Mouse (Mus musculus) heart, adult 2 months (tissue): ENCODE measurements at regions not wholly inside any gene's neighbourhood (a gene's known extent, or its start where the extent isn't known, plus 50 kb on each side); places are given as distances from the start of the nearest gene placed in this dataset.
"Not testable (repeated sequence)": the region's sequence is repeated elsewhere in the genome, so short reads cannot be mapped to it uniquely, and the experiment has no call there.

Experiments used
- DNase-seq, 2 experiments: peaks; one replicate each; pipeline ENCODE4 v3.0.0; 2021
- H3K27ac ChIP-seq: fragments of 200-600 bp; 2 replicates; pipeline ENCODE4 v1.8.1; 2022
- H3K27me3 ChIP-seq: fragments of 200-500 bp; 2 replicates; pipeline ENCODE4 v1.6.1; 2012; ENCODE audit warnings: mild to moderate bottlenecking, low read length, inconsistent platforms, mixed read lengths; ENCODE audit not compliant: control insufficient read depth, insufficient read depth
- H3K36me3 ChIP-seq: fragments of 200-500 bp; 2 replicates; pipeline ENCODE4 v1.6.1; 2012; ENCODE audit warnings: low read length, inconsistent platforms; ENCODE audit not compliant: control insufficient read depth, insufficient read depth
- H3K4me1 ChIP-seq: fragments of 200-500 bp; 2 replicates; pipeline ENCODE4 v1.6.1; 2011; ENCODE audit warnings: low read length; ENCODE audit not compliant: control insufficient read depth, insufficient read depth
- H3K4me3 ChIP-seq: fragments of 200-600 bp; 2 replicates; pipeline ENCODE4 v1.8.1; 2022
- H3K79me2 ChIP-seq: fragments of 200-500 bp; replicated peaks from 2 replicates; pipeline ENCODE4 v1.6.1; 2012; ENCODE audit warnings: mild to moderate bottlenecking, inconsistent platforms, low read length, moderate library complexity, mixed read lengths; ENCODE audit not compliant: control insufficient read depth, insufficient read depth
- H3K9ac ChIP-seq: fragments of 200-500 bp; 2 replicates; pipeline ENCODE4 v1.6.1; 2012; ENCODE audit warnings: low read depth, mild to moderate bottlenecking, control low read depth, inconsistent platforms, low read length, mixed read lengths
- CTCF ChIP-seq: fragments of 200-600 bp; IDR thresholded peaks from 2 replicates; pipeline ENCODE4 v1.8.1; 2022; ENCODE audit warnings: antibody characterized with exemption, mild to moderate bottlenecking, moderate library complexity
- EP300 ChIP-seq: fragments of 200-500 bp; IDR thresholded peaks from 2 replicates; pipeline ENCODE4 v1.6.1; 2011; ENCODE audit warnings: low read depth, low read length, control low read depth; ENCODE audit not compliant: insufficient read depth
- POLR2A ChIP-seq: fragments of 200-500 bp; IDR thresholded peaks from 2 replicates; pipeline ENCODE4 v1.6.1; 2011; ENCODE audit warnings: mild to moderate bottlenecking, low read depth, low read length, control low read depth; ENCODE audit not compliant: insufficient read depth
- WGBS: fragments of 180-500 bp; shearing (Covaris S2); methylation state at CpG from one replicate; pipeline ENCODE4 v1.1.7; 2018; 5-methylcytosine and 5-hydroxymethylcytosine counted together
- intact Hi-C: fragments of 180-260 bp; cut with DNase I; formaldehyde crosslinking; loops from one replicate; pipeline ENCODE4 v1.15.1; 2025

- WGBS = 22% methylated on average over 1 of the region's 1 CpGs
- Histone ChIP-seq H3K4me1 (no peaks in the 10 kb centered on the region; the same call in 1 of the 2 replicates), H3K27me3 (no peaks in the 10 kb centered on the region), H3K4me3 (no peak overlapping the region), H3K27ac (no peak overlapping the region), H3K9ac (no peak overlapping the region), H3K79me2 (no peaks in the 10 kb centered on the region), H3K36me3 (no peaks in the 10 kb centered on the region)
- intact Hi-C loops = no loop called here
- TF ChIP-seq EP300 = no peak
- no peak for TF ChIP-seq POLR2A
- TF ChIP-seq CTCF = no peak
- no peak for DNase-seq
Measured at GRCm38 (mm10) chr17:81270235-81270634, 171.3 kb upstream of the Gm11096 start.

- H3K4me3 ChIP-seq = no peak overlapping the region
- H3K27me3 ChIP-seq = no peaks in the 10 kb centered on the region
- no peak overlapping the region for H3K9ac ChIP-seq
- no peak for TF ChIP-seq POLR2A
- TF ChIP-seq EP300 = no peak
- TF ChIP-seq CTCF = no peak
- no peak overlapping the region for H3K27ac ChIP-seq
- no peaks in the 10 kb centered on the region for H3K36me3 ChIP-seq
- H3K79me2 ChIP-seq = no peaks in the 10 kb centered on the region
- DNase-seq = no peak
- intact Hi-C loops = no loop called here
- no peaks in the 10 kb centered on the region for H3K4me1 ChIP-seq
- WGBS = 43% methylated on average over 1 of the region's 1 CpGs
Measured at GRCm38 (mm10) chr17:81261957-81262356, 179.6 kb upstream of the Gm11096 start.

DNA sequence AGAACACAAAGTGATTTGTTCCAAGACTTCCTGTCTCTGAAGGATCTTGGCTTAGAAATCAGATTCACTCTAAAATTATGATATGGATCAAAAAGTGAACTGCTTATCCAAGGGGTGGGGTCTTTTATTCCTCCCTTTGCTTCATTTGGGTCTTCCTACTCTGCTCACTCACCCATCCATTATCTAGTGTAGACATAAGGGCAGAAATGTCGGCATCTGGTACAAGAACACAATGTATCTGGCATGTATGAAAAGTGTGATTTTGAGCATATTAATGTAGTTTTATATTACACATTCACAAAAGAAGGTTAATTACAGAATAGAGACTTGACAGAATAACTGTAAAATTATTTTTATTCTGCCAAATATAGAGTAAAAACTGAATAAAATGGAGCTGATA lies 181.5 kb upstream of the Gm11096 start:
- intact Hi-C loops = no loop called here
- no peaks in the 10 kb centered on the region for H3K27me3 ChIP-seq
- TF ChIP-seq CTCF (no peak), EP300 (no peak), POLR2A (no peak)

GRCm38 (mm10) chr17:81256106-81256505 lies 185.5 kb upstream of the Gm11096 start:
- Histone ChIP-seq H3K27ac (no peak overlapping the region), H3K4me3 (no peak overlapping the region), H3K79me2 (no peaks in the 10 kb centered on the region), H3K9ac (no peak overlapping the region), H3K36me3 (no peaks in the 10 kb centered on the region), H3K4me1 (no peaks in the 10 kb centered on the region), H3K27me3 (no peaks in the 10 kb centered on the region)
- intact Hi-C loops = no loop called here
- DNase-seq = no peak
- 78% methylated on average over 3 of the region's 3 CpGs for WGBS
- TF ChIP-seq POLR2A (no peak), CTCF (no peak), EP300 (no peak)

More for the DNA sequence above, 181.5 kb upstream of the Gm11096 start:
- Histone ChIP-seq H3K27ac (no peak overlapping the region), H3K4me1 (no peaks in the 10 kb centered on the region), H3K79me2 (no peaks in the 10 kb centered on the region), H3K9ac (no peak overlapping the region), H3K36me3 (no peaks in the 10 kb centered on the region), H3K4me3 (no peak overlapping the region)
- no peak for DNase-seq
- 90% methylated on average over 1 of the region's 1 CpGs for WGBS

- DNase-seq = no peak
- Histone ChIP-seq H3K36me3 (no peaks in the 10 kb centered on the region), H3K27me3 (no peaks in the 10 kb centered on the region), H3K9ac (no peak overlapping the region), H3K27ac (no peak overlapping the region), H3K79me2 (no peaks in the 10 kb centered on the region), H3K4me3 (no peak overlapping the region), H3K4me1 (no peaks in the 10 kb centered on the region)
- intact Hi-C loops = no loop called here
- TF ChIP-seq CTCF (no peak), POLR2A (no peak)
- WGBS = 53% methylated on average over 3 of the region's 3 CpGs
Measured at GRCm38 (mm10) chr17:81250748-81251147, 185.9 kb upstream of the Thumpd2 start.

- Histone ChIP-seq H3K4me3 (no peak overlapping the region), H3K79me2 (no peaks in the 10 kb centered on the region), H3K36me3 (no peaks in the 10 kb centered on the region), H3K9ac (no peak overlapping the region), H3K27ac (no peak overlapping the region), H3K4me1 (no peaks in the 10 kb centered on the region), H3K27me3 (no peaks in the 10 kb centered on the region)
- no peak for DNase-seq
- 75% methylated on average over 6 of the region's 6 CpGs for WGBS
- TF ChIP-seq POLR2A = no peak
- TF ChIP-seq EP300 = no peak
- no peak for TF ChIP-seq CTCF
- intact Hi-C loops = no loop called here
Measured at GRCm38 (mm10) chr17:81246156-81246555, 181.3 kb upstream of the Thumpd2 start.

DNA sequence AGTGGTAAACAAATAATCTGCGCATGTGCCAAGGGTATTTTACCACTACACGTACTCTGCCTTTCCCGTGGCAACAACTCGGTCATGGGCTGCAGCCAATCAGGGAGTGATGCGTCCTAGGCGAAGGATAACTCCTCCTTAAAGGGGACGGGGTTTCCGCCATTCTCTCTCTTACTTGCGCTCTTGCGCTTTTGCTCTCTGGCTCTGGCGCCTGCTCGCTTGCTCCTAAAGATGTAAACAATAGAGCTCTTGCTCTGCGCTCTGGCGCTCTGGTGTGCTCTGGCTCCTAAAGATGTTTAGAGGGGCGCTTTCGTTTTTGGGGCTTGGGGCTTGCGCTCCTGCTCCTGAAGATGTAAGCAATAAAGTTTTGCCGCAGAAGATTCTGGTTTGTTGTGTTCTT lies 166.9 kb upstream of the Thumpd2 start:
- intact Hi-C loops, H3K79me2 ChIP-seq, H3K4me1 ChIP-seq, H3K36me3 ChIP-seq, H3K9ac ChIP-seq, H3K27me3 ChIP-seq, H3K4me3 ChIP-seq, H3K27ac ChIP-seq: not testable (repeated sequence)
- 98% methylated on average over 12 of the region's 18 CpGs for WGBS
- DNase-seq = peak in 1 of 2 experiments; percentile 6
